Mouse (Mus musculus) MEL (cell line): Measurements from ENCODE around the gene Ppp6r3.
"Not testable (repeated sequence)": the region's sequence is repeated elsewhere in the genome, so short reads cannot be mapped to it uniquely, and the experiment has no call there.

Source experiments
- CHD1 ChIP-seq: IDR thresholded peaks from 2 replicates; pipeline ENCODE4 v1.6.1; 2012; ENCODE audit warnings: low read depth, mild to moderate bottlenecking, inconsistent platforms, low read length, improper control_type of control experiment
- CHD2 ChIP-seq: IDR thresholded peaks from 2 replicates; pipeline ENCODE4 v1.6.1; 2011; ENCODE audit warnings: low read length, improper control_type of control experiment
- CTCF ChIP-seq, 3 experiments: IDR thresholded peaks in 2 of 3; conservative IDR thresholded peaks in 1 of 3; 2 replicates each; pipeline ENCODE4 v1.5.1; 2011 to 2012; ENCODE audit warnings: low read length in 3 of 3, low read depth in 2 of 3, mild to moderate bottlenecking in 2 of 3, improper control_type of control experiment in 1 of 3, inconsistent platforms in 1 of 3, mixed read lengths in 1 of 3, moderate library complexity in 1 of 3; ENCODE audit not compliant: control insufficient read depth in 1 of 3, insufficient read depth in 1 of 3, poor library complexity in 1 of 3, severe bottlenecking in 1 of 3
- EP300 ChIP-seq, 2 experiments: IDR thresholded peaks; 2 replicates each; pipeline ENCODE4 v1.6.1; 2011; ENCODE audit warnings: improper control_type of control experiment in 2 of 2, low read length in 2 of 2, low read depth in 1 of 2, mild to moderate bottlenecking in 1 of 2
- ETS1 ChIP-seq: IDR thresholded peaks from 2 replicates; pipeline ENCODE4 v1.6.1; 2012; ENCODE audit warnings: low read depth, mild to moderate bottlenecking, inconsistent platforms, low read length, improper control_type of control experiment, moderate library complexity
- GATA1 ChIP-seq: IDR thresholded peaks from 2 replicates; pipeline ENCODE4 v1.6.1; 2011; ENCODE audit warnings: low read depth, low read length, improper control_type of control experiment
- HCFC1 ChIP-seq: IDR thresholded peaks from 2 replicates; pipeline ENCODE4 v1.6.1; 2012; ENCODE audit warnings: low read depth, mild to moderate bottlenecking, inconsistent platforms, low read length, improper control_type of control experiment, moderate library complexity
- MAFK ChIP-seq: IDR thresholded peaks from 2 replicates; pipeline ENCODE4 v1.6.1; 2011; ENCODE audit warnings: low read depth, mild to moderate bottlenecking, low read length, improper control_type of control experiment, borderline replicate concordance
- MXI1 ChIP-seq: IDR thresholded peaks from 2 replicates; pipeline ENCODE4 v1.6.1; 2011; ENCODE audit warnings: mild to moderate bottlenecking, low read depth, low read length, improper control_type of control experiment
- POLR2A ChIP-seq, 2 experiments: IDR thresholded peaks; 2 replicates each; pipeline ENCODE4 v1.6.1; 2011 to 2012; ENCODE audit warnings: low read length in 2 of 2, mild to moderate bottlenecking in 2 of 2, control low read depth in 1 of 2, improper control_type of control experiment in 1 of 2, low read depth in 1 of 2, moderate library complexity in 1 of 2; ENCODE audit not compliant: control insufficient read depth in 1 of 2, insufficient read depth in 1 of 2, poor library complexity in 1 of 2
- SIN3A ChIP-seq: IDR thresholded peaks from 2 replicates; pipeline ENCODE4 v1.6.1; 2012; ENCODE audit warnings: low read length, improper control_type of control experiment, inconsistent platforms
- USF1 ChIP-seq: IDR thresholded peaks from 2 replicates; pipeline ENCODE4 v1.6.1; 2014; ENCODE audit warnings: low read depth, mild to moderate bottlenecking, inconsistent platforms, low read length, improper control_type of control experiment, moderate library complexity
- ZKSCAN1 ChIP-seq: IDR thresholded peaks from 2 replicates; pipeline ENCODE4 v1.6.1; 2012; ENCODE audit warnings: low read depth, mild to moderate bottlenecking, inconsistent platforms, low read length, improper control_type of control experiment, moderate library complexity

DNA sequence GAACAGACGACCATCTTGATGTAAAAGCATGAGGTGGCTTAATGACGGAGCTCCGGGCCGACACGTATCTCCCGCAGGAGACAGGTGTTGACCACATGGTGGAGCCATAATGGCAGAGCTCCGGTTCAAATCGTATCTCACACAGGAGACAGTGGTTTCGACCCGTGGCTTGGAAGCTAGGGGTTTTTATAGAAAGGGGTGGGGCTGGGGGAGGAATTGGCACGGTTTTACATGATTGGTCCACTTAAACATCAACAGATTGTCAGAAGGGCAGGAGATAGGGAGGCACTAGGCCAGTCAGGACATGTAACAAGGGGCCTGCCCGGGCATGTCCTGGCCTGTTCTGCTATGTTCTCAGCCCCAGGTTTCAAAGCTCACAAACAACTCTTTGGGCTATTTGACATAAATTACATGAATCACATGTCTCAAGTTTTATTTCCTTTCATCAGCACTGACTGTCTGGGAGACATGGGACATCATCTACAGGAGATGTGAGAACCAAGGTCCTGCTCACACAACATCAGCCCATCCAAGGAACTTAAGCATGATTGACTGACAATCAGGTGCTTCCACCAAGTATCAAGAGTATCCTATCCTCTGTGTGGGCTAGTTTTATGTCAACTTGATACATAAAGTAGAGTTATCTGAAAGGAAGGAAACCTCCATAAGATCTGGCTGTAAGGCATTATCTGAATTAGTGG is 42.1 kb downstream of the Ppp6r3 start:
- TF ChIP-seq POLR2A (IDR thresholded peaks at IDR 0.05; ENCODE audit: control insufficient read depth in 1 of 2, insufficient read depth in 1 of 2, low read depth in 1 of 2, low read length in 2 of 2, poor library complexity in 1 of 2); EP300 (IDR thresholded peaks at IDR 0.05; ENCODE audit: low read depth in 1 of 2, low read length in 2 of 2); MXI1; CTCF (IDR thresholded peaks at IDR 0.05 in 2 of 3, conservative IDR thresholded peaks at IDR 0.05 in 1 of 3; ENCODE audit: control insufficient read depth in 1 of 3, insufficient read depth in 1 of 3, low read depth in 2 of 3, low read length in 3 of 3, poor library complexity in 1 of 3, severe bottlenecking in 1 of 3); MAFK; CHD1; SIN3A; CHD2; ZKSCAN1; GATA1; USF1; ETS1; HCFC1: not testable (repeated sequence)
